Mouse (Mus musculus) cerebellum, postnatal 4 days (tissue): ENCODE measurements around the gene 4930451I11Rik.
A peak's percentile ranks its signal among the peaks of the same experiment; 100 is the strongest.

Source experiments
- DNase-seq, 2 experiments: peaks; one replicate each; pipeline ENCODE4 v3.0.0; 2022; ENCODE audit warnings: low spot score in 2 of 2, mixed read lengths in 1 of 2

4930451I11Rik gene

DNA sequence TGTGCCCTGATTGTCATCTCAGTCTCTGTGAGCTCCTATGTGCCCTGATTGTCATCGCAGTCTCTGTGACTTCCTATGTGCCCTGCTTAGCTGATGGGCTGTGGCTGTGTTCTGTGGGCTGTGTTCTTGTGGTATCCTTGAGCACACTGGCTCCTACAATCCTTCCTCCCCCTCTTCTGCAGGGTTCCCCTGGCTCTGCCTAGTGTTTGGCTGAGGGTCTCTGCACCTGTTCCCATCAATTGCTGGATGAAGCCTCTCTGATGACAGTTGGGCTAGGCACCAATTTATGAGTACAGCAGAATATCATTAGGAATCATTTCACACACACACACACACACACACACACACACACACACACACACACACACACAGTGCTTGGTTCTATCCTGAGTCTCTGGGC lies 1.9 kb upstream of the 4930451I11Rik start:
- DNase-seq = no peak

DNA sequence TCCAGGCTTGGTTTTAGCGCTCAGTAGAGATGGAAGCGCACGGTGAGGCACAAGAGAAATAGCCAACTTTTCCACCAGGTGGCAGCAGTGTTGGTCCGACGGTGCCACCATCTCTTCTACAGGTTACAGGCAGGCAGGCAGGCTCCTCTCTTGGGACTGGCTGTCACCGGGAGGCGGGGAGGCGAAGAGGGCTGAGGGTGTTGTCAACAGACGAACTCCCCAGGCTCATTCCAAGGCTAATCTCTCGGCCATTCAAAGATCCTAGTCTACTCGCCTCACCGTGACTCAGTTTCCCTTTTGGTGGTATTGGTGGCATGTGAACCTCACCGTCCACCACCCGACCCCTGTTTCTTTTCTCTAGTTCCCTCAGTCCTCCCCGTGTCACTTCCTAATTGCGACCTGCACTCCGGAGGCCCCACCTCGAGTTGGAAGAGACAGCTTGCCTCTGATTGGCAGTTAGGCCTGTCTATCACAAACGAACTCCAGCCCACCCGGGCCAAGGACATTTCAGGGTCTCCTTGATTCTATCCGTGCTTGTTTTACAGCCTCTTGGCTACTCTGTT lies 678 bp upstream of the 4930451I11Rik start:
- DNase-seq = peak; percentile 64 to 84

DNA sequence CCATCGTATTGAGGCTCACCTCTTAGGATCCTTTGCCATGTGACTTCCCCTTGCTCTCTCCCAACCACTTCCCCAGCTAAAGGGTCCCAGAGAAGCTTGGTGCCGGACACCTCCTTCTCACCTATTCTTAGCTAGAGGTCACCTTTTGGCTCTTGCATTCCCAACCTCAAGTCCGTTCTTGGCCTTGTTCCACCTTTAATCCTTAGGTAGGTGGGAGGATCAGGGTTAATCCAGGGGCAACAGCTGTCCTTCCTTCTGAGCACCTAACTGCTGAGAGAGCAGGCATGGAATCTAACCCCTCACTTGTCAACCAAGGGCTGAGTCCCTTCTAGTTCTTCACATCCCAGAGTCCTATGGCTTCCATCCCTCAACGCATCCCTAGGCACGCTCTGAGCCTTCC lies 5.5 kb downstream of the 4930451I11Rik start:
- DNase-seq = no peak

DNA sequence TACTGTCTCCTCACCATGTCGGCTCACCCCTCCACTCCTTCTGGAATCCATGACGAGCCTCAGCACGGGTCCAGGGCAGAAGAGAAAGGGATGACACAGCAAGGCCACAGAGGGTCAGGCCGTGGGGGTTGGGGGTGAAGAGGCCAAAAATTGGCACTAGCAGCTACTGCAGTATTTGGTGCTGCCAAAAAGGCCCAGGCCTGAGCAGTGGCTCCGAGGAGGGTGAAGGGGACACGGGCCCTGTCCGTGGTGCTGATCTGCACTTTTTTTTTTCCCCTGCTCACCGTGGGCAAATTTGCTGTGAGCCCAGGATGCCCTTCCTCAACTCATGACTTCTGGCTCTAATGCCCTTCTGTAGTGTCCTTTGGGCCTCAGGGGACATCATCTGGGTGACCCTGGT lies 6.0 kb downstream of the 4930451I11Rik start:
- DNase-seq = no peak

DNA sequence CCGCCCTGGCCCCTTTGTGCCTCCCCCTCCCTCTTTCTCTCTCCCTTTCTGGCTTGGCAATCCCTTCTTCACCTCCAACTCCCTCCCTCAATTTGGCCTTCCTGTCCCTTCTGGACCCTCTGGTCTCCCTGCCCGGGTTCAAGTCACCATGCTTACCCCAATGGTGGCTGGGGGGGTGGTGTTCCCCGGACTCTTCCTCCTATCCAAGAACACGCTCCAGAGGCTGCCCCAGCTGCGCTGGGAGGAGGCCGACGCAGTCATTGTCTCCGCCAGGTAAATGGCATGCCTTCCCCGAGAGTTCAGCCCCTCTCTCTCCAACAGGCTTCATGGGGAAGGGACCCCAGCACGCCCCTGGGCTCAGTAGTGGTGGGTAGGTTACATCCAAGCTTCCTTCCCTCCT lies 7.5 kb downstream of the 4930451I11Rik start:
- DNase-seq = no peak

DNA sequence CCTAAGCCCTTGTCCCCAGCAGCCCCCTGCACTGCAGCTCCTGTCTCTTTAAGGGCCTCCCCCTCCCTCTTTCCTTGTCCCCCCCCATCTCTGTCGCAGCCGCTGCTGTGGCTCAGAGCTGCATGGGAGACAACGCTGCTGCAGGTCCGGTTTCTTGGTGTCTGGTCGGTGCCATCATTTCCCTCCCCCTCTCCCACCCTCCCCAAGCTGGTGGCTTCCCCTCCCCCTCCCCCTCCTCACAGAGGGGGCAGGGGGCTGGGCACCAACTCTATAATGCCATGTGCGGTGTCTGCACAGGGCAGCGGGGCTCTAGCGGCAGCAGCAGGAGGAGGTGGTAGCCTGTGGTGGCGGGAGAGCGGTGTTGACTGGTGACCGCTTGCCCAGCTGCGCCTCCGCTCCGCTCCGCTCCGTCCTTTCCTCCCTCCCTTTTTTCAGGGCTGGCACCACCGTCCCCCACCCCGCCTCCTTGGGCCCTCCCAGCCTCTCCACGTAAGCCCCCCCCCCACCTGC lies 8.2 kb downstream of the 4930451I11Rik start:
- DNase-seq = peak in 1 of 2 experiments; percentile 61

DNA sequence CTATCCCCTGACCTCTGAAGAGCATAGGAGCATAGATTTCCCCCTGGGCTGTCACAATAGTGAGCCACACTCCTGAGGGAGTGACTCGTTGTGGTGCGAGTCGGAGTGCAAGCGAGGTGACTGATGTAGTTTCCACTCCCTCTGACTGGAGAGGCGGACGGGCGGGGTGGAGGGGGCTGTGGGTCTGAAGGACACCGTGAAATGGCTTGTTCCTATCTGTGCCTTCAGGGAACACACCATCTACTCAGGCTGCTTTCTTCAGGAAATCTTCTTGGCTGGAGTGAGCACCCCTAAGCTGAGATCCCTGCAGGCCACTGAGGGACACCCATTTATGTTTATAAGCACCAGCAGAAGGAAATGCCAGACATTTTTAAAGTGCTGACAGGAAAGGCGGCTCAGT lies 8.7 kb downstream of the 4930451I11Rik start:
- DNase-seq = no peak

DNA sequence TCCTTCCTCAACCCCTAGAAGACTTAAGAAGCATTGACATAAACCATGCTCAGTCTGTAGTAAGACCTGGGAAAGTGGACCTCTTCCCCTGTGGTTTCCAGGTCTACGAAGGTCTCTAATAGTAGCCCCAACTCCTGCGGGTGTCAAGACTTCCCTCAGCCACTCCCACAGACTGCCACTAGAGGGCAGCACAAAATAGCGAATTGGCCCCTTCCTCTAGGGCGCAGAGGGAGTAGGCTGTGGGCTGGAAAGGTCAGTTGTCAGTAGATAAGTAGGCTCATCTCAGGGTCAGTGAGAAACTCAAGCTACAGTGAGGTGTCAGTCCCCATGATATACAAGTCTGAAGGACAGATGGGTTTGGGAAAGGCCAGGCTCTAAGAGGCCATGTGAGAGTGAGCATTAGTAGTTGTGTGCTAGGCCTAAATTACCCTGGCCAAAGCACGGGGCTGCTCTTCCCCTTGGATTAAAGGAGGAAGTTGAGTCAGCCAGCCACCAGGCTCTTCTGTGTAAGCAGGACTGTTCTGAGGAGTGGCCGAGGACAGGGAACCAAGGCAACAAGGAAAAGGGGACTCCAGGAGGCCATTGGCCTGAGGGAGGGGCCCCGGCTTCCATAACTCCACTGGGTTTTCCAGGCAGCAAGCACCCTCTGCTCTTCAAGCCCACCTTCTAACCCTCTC lies 9.5 kb downstream of the 4930451I11Rik start:
- DNase-seq = peak; percentile 76 to 91

DNA sequence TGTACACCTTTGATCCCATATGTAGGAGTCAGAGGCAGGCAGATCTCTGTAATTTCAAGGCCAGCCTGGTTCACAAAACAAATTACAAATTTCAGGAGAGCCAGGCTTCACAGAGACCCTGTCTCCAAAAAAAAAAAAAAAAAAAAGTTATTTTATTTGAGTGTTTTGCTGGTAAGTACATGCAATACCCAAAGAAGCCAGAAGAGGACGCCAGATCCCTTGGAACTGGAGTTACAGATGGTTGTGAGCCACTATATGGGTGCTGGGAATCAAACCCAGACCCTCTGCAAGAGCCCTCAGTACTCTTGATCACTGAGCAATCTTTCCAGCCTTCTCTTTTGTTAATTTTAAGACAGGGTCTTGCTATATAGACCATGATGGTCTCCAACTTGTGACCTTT lies 12.6 kb downstream of the 4930451I11Rik start:
- no peak for DNase-seq

DNA sequence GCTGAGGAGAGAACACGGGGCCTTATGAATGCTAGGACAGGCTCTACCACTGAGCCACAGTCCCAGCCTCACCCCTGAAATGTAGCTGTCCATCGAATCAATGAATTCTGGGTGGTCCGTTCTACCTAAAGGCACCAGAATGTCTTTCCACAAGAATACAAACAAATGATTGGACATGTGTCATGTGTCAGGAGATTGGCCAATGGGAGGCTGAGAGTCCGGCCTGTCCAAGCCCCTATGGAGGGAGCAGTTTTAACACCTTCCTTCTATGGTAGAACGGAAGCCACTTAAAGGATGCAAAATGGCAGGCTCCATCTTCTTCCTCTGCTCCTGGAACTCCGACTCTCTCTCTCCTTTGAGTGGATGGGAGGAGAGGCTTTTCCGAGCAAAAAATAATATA lies 13.8 kb downstream of the 4930451I11Rik start:
- DNase-seq = no peak

DNA sequence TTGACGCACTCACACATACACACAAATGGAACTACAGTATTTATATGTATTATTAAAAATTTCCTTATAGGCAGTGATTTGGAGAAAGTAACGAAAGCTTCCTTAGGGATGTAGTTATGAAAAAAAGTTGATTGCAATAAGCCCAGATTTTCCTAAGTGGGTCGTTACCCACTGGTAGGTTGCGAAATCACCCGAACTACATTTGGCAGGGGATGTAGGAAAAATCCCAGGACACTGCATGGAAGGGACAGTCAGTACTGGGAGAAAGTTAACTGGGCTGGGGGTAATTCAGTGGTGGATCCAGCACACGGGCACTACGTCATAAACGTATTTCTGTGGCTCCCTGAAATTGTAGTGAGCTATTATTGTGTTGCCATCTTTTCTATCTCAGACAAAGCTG lies 14.9 kb downstream of the 4930451I11Rik start:
- no peak for DNase-seq

DNA sequence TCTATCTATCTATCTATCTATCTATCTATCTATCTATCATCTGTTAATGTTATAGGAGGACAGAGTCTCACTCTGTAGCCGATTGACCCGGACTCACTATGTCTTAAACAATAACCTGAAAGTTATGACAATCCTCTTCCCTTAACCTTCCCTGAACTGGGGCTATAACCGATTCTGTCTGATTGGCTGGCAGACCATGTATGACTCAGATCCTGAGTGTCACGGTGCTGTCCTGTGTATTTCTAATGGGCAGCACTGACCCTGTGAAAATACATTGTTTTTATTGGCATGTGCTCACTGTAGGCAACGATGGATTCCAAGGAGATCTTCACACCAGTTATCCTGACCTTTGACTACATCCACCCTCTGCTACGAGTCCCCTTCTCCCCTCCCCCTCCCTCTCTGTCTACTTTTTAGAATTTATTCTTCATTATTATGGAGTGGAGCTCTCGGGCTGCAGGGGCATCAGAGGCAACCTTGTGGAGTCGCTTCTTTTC lies 15.7 kb downstream of the 4930451I11Rik start:
- DNase-seq = no peak

DNA sequence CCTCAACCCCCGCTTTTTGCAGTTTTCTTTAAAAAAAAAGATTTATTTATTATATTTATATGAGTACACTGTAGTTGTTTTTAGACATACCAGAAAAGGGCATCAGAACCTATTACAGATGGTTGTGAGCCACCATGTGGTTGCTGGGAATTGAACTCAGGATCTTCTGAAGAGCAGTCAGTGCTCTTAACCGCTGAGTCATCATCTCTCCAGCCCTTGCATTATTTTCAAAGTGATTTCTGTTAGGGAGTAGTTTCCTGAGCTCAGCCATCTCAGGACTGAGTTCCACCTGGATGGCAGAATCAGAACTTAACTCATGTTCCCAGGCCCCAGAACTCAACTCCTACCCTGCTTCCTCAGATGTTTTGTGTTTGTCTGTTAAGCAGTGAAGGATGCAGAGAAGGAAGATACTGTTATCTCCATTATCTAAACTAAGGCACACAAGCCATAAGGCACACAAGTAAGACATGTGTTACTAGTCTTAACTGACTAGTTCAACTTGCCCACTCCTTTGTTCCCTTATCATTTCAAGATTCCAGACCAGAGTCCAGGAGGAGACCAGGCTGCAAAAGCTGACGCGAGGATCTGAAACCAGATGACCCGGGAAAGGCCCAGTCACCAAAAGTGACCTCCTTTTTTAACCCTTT lies 21.6 kb downstream of the 4930451I11Rik start:
- no peak for DNase-seq

DNA sequence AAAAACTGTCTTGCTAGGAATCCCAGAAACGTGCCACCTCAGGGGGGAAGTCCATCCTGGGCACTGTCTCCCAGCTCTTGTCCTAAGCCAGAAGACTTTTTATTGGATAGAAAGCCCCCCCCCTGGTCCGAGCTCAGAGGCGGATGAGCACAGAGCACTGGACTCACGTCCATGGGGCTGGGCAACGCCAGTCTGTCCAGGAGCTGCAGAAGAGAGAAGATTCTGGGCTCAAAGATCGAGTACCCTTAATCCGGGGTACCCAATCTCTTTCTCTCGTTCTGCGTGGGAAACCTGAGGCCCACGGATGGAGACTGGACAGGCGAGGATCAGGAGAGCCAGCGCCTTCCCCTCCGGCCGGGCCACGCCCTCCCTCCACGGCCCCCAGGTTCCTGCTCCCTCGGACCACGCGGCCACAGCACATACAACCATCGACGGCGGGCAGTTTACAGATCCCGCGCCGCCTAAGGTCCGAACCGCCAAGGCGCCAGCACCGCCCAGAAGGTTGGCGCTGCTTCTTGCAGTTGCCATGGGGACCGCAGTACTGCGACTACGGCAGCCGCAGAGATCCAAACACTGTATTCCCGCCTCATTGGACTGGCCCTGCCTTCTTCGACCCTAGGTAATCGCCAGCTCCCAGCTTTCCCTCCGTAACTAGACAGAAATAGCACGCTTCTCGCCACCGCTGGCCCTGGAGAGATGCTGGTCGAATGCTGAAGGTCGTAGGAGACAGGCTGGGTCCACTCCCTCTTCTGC lies 22.6 kb downstream of the 4930451I11Rik start:
- DNase-seq = peak; percentile 66 to 85

DNA sequence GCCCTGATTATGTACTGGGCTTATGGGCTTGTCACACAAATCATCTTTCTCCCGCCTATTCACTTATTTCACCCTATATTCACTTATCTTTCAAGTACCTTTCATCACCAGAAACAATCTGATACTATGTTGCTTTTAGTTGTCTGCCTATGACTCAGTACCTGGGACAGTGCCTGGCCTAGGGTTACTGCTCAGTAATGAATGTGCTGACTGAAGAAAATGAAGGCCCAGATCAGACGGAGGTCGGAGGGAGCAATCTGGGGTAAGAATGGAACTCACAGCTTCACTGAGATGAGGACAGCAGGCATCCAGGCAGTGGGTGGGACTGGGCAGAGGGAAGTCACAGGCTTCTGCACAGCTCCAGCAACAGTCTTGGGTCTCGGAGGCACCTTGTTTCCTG lies 24.0 kb downstream of the 4930451I11Rik start:
- DNase-seq = no peak

DNA sequence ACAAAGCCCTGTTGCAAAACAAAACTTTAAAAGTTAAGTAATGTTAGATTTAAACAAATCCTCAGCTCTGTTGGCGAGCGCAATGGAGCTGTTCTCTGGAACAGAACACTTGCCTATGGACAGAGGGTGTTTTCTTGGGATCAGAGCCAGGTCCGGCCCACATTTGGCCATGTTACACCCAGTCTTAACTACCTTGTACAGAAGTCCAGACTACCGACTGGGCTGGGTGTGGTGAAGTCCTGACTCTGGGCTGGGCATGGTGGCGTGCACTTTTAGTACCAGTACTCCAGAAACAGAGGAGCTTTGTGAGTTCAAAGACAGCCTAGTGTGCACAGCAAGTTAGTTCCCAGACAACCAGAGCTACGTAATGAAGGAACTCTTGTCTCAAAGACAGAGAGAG lies 24.5 kb downstream of the 4930451I11Rik start:
- DNase-seq = no peak

DNA sequence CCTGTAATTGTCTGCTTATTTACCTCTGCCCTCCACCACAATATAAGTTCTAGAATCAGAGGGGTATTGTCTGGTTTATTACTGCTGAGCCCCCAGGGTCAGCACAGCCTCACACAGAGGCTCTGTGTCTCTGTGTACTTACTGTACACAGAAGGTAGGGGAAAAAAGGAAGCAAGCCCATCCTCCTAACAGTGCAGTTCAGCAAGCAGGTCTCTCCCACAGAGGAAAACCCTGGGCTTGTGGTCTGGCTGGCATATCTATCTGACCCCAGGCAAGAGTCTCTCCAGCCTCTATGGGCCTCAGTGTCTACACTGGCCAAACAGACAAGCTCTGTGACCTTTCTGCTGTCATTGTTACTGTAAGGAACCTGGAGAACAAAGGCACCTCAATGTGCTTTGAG lies 27.7 kb downstream of the 4930451I11Rik start:
- DNase-seq = no peak

DNA sequence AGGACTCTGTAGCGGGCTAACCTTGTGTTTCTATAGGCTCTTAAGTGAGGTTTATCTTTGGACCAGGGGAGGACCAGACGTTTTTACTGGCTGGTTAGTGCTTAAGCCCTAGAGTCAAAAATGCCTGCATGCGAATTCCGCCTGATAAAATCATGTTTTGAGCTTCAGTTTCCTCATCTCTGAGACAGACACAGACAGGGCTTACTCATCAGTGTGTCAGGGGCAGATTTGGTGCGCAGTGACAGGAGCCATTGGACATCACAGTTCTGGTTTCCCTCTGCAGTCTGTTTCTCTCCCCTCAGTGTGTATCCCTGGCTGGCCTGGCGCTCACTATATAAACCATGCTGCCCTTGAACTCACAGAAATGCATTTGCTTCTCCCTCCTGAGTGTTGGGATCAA lies 28.3 kb downstream of the 4930451I11Rik start:
- DNase-seq = no peak

DNA sequence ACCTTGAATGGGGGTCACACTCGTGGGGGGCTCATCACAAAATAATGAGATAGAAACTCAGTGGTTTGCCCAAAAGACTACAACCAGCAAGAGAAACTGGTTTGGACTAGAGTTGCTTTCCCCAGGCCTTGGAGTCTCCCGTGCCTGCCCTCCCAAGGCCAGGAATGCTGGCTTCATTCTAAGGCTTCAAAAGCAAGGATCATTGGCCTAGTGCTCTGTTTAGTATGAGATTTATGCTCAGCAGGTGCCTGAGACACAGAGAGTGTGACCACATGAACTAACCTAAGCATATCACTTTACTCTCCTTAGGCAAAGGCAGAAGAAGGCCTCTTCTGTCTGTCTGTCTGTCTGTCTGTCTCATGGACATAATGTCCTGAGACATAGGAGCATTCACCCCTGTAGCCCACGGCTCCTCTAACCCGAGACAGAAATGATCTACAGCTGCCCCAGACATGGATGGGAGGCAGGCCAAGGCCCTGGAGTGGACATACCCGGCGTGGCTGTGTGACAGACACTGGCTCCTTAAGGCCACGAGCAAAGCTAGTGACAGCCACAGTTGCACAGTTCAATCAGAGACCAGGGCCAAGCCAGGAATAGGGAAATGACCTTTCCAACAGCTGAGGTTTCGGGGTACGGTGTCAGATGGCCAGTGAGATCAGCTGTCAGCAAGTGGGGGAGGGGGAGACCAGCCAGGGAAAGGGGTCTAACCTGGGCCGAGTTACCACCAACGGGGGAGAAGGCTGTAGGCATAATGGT lies 29.1 kb downstream of the 4930451I11Rik start:
- DNase-seq = no peak

DNA sequence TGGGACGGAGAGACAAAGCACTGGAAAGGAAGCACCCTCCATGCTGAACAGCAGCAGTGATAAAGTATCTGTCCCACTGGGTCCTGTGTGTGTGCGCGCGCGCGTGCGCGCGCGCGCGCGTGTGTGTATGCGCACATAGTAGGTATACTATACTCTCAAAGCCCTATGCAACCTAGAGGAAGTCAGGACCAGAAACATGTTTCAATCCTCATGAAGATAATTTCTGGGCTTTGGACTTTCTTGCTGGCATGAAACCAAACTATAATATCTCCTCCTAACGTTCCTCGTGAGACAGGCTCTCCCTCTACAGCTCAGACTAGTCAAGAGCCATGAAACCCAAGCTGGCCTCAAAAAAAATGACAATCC lies 30.4 kb downstream of the 4930451I11Rik start:
- DNase-seq = no peak

DNA sequence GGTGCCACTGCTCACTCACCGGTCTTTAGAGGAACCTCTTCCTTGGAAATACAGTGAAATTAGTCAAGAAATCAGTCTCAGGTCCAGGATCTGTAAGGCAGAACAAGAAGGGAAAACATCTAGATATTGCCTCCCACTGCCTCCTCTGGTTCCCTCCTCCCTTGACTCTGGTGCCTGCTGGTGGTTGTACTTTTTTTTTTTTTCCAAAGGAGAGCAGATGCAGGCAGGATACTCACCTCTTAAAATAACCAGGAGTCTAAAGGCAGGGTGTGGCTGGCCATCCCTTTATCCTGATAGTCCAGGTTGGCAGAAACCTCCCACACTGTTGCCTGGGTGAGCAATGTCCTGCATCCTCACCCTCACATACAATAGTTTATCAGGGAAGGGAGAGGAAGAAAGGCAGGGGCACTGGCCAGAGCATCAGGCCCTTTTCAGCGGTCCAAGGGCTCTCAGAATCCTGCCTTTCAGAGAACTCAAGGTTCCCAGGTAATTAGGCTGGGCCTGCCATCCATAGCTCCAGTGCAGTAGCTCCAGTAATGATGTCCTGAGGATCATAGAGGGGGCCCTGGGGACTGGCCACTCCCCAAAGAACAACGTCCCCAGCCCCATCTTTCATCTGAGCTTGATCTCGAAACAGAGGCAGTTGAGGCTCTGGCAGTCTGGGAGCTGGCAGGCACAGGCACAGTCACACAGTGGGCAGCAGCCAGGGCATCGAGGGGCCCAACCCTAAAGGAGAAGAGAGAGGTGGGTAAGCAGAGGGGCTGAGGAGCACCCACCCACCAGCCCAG lies 31.0 kb downstream of the 4930451I11Rik start:
- DNase-seq = no peak
